Mouse (Mus musculus): ENCODE results near the gene Rnf24.

DNA sequence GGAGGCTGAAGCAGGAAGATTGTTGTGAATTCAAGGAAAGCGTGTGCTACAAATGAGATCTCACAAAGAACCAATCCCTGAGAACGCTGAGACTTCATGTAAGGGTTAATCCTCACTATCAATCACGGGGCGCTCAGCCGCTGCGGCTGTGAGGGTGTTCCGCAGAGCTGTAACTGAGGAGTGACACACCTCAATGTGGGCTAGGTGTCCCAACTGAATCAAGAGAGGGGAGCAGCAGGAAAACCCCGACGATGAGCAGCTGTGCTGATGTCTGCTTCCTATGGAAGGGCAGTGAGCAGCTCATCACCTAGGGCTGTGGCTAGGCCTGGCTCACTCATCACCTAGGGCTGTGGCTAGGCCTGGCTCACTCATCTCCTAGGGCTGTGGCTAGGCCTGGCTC lies 48.2 kb downstream of the Rnf24 start:
- TF ChIP-seq CTCF (IDR thresholded peaks at IDR 0.05; ENCODE audit: extremely low read depth, insufficient read depth, insufficient read length, insufficient replicate concordance) = no peak
- no peak for TF ChIP-seq POLR2A (IDR thresholded peaks at IDR 0.05; ENCODE audit: low read depth, low read length)

Data from spleen, adult 2 months (tissue).